Mouse (Mus musculus): ENCODE measurements around the gene Eng. TPM values are rescaled to one million over a fixed set of nuclear protein-coding genes. Genes with fewer than 3 reads are reported as not detected.
A peak's percentile ranks its signal among the peaks of the same experiment; 100 is the strongest.

Gene Eng
- polyA plus RNA-seq, 1 experiment from 2014 or later: 55.9 TPM

GRCm38 (mm10) chr2:32634277-32635105 is 11.9 kb upstream of the Eng start:
- no peak overlapping the region for H3K4me3 ChIP-seq (ENCODE audit: low read length)
- 90% methylated on average over 10 of the region's 10 CpGs for WGBS
- H3K4me2 ChIP-seq (replicated peaks; ENCODE audit: low read depth, low read length): no peak overlapping the region
- H3K36me3 ChIP-seq (ENCODE audit: control insufficient read depth, insufficient read depth, low read length): no peaks in the 10 kb centered on the region
- H3K9ac ChIP-seq (ENCODE audit: low read depth, low read length): no peak overlapping the region
- ATAC-seq (ENCODE audit: low FRiP score, low TSS enrichment): no peak
- H3K27ac ChIP-seq (ENCODE audit: low read depth, low read length): no peak overlapping the region
- H3K9me3 ChIP-seq (ENCODE audit: control insufficient read depth, low read length): no peaks in the 10 kb centered on the region
- H3K27me3 ChIP-seq (ENCODE audit: control insufficient read depth, insufficient read depth, low read length): no peaks in the 10 kb centered on the region
- H3K4me1 ChIP-seq (ENCODE audit: control insufficient read depth, insufficient read depth, low read length): peaks cover 17% of the 10 kb centered on the region

- WGBS: 71% methylated on average over 7 of the region's 7 CpGs
- Histone ChIP-seq H3K27ac (ENCODE audit: low read depth, low read length) (peak overlapping the region; percentile 21; the same call in 1 of the 2 replicates), H3K9ac (ENCODE audit: low read depth, low read length) (no peak overlapping the region)
Observed at GRCm38 (mm10) chr2:32636617-32637016, 9.8 kb upstream of the Eng start.

GRCm38 (mm10) chr2:32637778-32638281 is 8.6 kb upstream of the Eng start:
- 12% methylated on average over 11 of the region's 11 CpGs for WGBS
- Histone ChIP-seq H3K27me3 (ENCODE audit: control insufficient read depth, insufficient read depth, low read length) (no peaks in the 10 kb centered on the region), H3K4me2 (replicated peaks; ENCODE audit: low read depth, low read length) (0 out of 2 replicates have a peak overlapping the region, but pooled peaks have one; percentile 1), H3K36me3 (ENCODE audit: control insufficient read depth, insufficient read depth, low read length) (no peaks in the 10 kb centered on the region), H3K9ac (ENCODE audit: low read depth, low read length) (no peak overlapping the region), H3K9me3 (ENCODE audit: control insufficient read depth, low read length) (no peaks in the 10 kb centered on the region), H3K4me3 (ENCODE audit: low read length) (no peak overlapping the region), H3K27ac (ENCODE audit: low read depth, low read length) (peak overlapping the region; percentile 71), H3K4me1 (ENCODE audit: control insufficient read depth, insufficient read depth, low read length) (peaks cover 16% of the 10 kb centered on the region)
- peak; percentile 71 for ATAC-seq (ENCODE audit: low FRiP score, low TSS enrichment)

More at GRCm38 (mm10) chr2:32636617-32637016, 9.8 kb upstream of the Eng start:
- H3K9me3 ChIP-seq (ENCODE audit: control insufficient read depth, low read length): no peaks in the 10 kb centered on the region
- ATAC-seq (ENCODE audit: low FRiP score, low TSS enrichment): no peak
- H3K36me3 ChIP-seq (ENCODE audit: control insufficient read depth, insufficient read depth, low read length): no peaks in the 10 kb centered on the region
- no peaks in the 10 kb centered on the region for H3K27me3 ChIP-seq (ENCODE audit: control insufficient read depth, insufficient read depth, low read length)
- H3K4me3 ChIP-seq (ENCODE audit: low read length): no peak overlapping the region
- no peak overlapping the region for H3K4me2 ChIP-seq (replicated peaks; ENCODE audit: low read depth, low read length)
- H3K4me1 ChIP-seq (ENCODE audit: control insufficient read depth, insufficient read depth, low read length): peaks cover 16% of the 10 kb centered on the region

GRCm38 (mm10) chr2:32639632-32640031 is 6.8 kb upstream of the Eng start:
- H3K4me1 ChIP-seq (ENCODE audit: control insufficient read depth, insufficient read depth, low read length): peaks cover 10% of the 10 kb centered on the region

GRCm38 (mm10) chr2:32640550-32641051 is 5.8 kb upstream of the Eng start:
- no peak overlapping the region for H3K4me2 ChIP-seq (replicated peaks; ENCODE audit: low read depth, low read length)
- H3K27me3 ChIP-seq (ENCODE audit: control insufficient read depth, insufficient read depth, low read length): no peaks in the 10 kb centered on the region
- no peak overlapping the region for H3K9ac ChIP-seq (ENCODE audit: low read depth, low read length)
- H3K4me1 ChIP-seq (ENCODE audit: control insufficient read depth, insufficient read depth, low read length): peaks cover 10% of the 10 kb centered on the region
- H3K36me3 ChIP-seq (ENCODE audit: control insufficient read depth, insufficient read depth, low read length): no peaks in the 10 kb centered on the region
- H3K9me3 ChIP-seq (ENCODE audit: control insufficient read depth, low read length): no peaks in the 10 kb centered on the region
- no peak for ATAC-seq (ENCODE audit: low FRiP score, low TSS enrichment)
- H3K4me3 ChIP-seq (ENCODE audit: low read length): no peak overlapping the region
- 56% methylated on average over 6 of the region's 6 CpGs for WGBS
- H3K27ac ChIP-seq (ENCODE audit: low read depth, low read length): no peak overlapping the region

More at GRCm38 (mm10) chr2:32639632-32640031, 6.8 kb upstream of the Eng start:
- Histone ChIP-seq H3K9ac (ENCODE audit: low read depth, low read length) (no peak overlapping the region), H3K27me3 (ENCODE audit: control insufficient read depth, insufficient read depth, low read length) (no peaks in the 10 kb centered on the region), H3K27ac (ENCODE audit: low read depth, low read length) (no peak overlapping the region), H3K4me2 (replicated peaks; ENCODE audit: low read depth, low read length) (no peak overlapping the region), H3K4me3 (ENCODE audit: low read length) (no peak overlapping the region), H3K9me3 (ENCODE audit: control insufficient read depth, low read length) (no peaks in the 10 kb centered on the region), H3K36me3 (ENCODE audit: control insufficient read depth, insufficient read depth, low read length) (no peaks in the 10 kb centered on the region)
- no peak for ATAC-seq (ENCODE audit: low FRiP score, low TSS enrichment)
- 69% methylated on average over 1 of the region's 1 CpGs for WGBS

GRCm38 (mm10) chr2:32641810-32642209 is 4.6 kb upstream of the Eng start:
- Histone ChIP-seq H3K27me3 (ENCODE audit: control insufficient read depth, insufficient read depth, low read length) (no peaks in the 10 kb centered on the region), H3K9ac (ENCODE audit: low read depth, low read length) (no peak overlapping the region), H3K4me1 (ENCODE audit: control insufficient read depth, insufficient read depth, low read length) (peaks cover 15% of the 10 kb centered on the region), H3K4me2 (replicated peaks; ENCODE audit: low read depth, low read length) (no peak overlapping the region), H3K27ac (ENCODE audit: low read depth, low read length) (no peak overlapping the region), H3K9me3 (ENCODE audit: control insufficient read depth, low read length) (no peaks in the 10 kb centered on the region), H3K36me3 (ENCODE audit: control insufficient read depth, insufficient read depth, low read length) (no peaks in the 10 kb centered on the region), H3K4me3 (ENCODE audit: low read length) (no peak overlapping the region)
- WGBS: 86% methylated on average over 5 of the region's 5 CpGs
- no peak for ATAC-seq (ENCODE audit: low FRiP score, low TSS enrichment)

- H3K36me3 ChIP-seq (ENCODE audit: control insufficient read depth, insufficient read depth, low read length): no peaks in the 10 kb centered on the region
- no peak for ATAC-seq (ENCODE audit: low FRiP score, low TSS enrichment)
- H3K9ac ChIP-seq (ENCODE audit: low read depth, low read length): no peak overlapping the region
- WGBS: 63% methylated on average over 7 of the region's 7 CpGs
- no peak overlapping the region for H3K4me2 ChIP-seq (replicated peaks; ENCODE audit: low read depth, low read length)
- H3K4me3 ChIP-seq (ENCODE audit: low read length): no peak overlapping the region
- no peak overlapping the region for H3K27ac ChIP-seq (ENCODE audit: low read depth, low read length)
- no peaks in the 10 kb centered on the region for H3K9me3 ChIP-seq (ENCODE audit: control insufficient read depth, low read length)
- H3K27me3 ChIP-seq (ENCODE audit: control insufficient read depth, insufficient read depth, low read length): no peaks in the 10 kb centered on the region
- peaks cover 11% of the 10 kb centered on the region for H3K4me1 ChIP-seq (ENCODE audit: control insufficient read depth, insufficient read depth, low read length)
Observed at GRCm38 (mm10) chr2:32642813-32643212, 3.6 kb upstream of the Eng start.

GRCm38 (mm10) chr2:32644083-32644482 is 2.3 kb upstream of the Eng start:
- Histone ChIP-seq H3K36me3 (ENCODE audit: control insufficient read depth, insufficient read depth, low read length) (no peaks in the 10 kb centered on the region), H3K4me1 (ENCODE audit: control insufficient read depth, insufficient read depth, low read length) (peaks cover 6% of the 10 kb centered on the region; the same call in 1 of the 2 replicates), H3K27me3 (ENCODE audit: control insufficient read depth, insufficient read depth, low read length) (no peaks in the 10 kb centered on the region), H3K4me3 (ENCODE audit: low read length) (no peak overlapping the region), H3K9me3 (ENCODE audit: control insufficient read depth, low read length) (no peaks in the 10 kb centered on the region), H3K4me2 (replicated peaks; ENCODE audit: low read depth, low read length) (no peak overlapping the region), H3K27ac (ENCODE audit: low read depth, low read length) (no peak overlapping the region), H3K9ac (ENCODE audit: low read depth, low read length) (no peak overlapping the region)
- 61% methylated on average over 9 of the region's 9 CpGs for WGBS
- ATAC-seq (ENCODE audit: low FRiP score, low TSS enrichment): no peak

All from kidney, embryonic 14.5 days (tissue).